Mouse (Mus musculus): ENCODE results near the gene Mas1.

DNA sequence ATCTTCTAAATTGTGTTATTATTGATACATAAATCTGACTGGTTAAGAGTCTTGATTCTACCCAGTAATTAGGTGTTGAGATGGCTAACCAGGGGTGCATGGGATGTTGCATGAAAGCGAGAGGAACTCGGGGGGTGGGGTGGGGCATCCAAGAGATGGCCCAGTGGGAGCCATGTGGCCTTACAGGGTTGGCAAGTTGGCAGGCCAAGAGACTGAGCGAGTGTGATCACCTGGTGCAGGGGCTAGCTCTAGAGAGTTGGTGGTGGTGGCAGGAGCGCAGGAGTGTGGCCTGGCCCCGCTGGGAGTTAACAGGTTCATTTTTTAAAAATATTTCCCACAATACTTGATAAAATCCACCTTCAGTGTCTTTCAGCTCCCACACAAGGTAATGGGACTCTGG lies 29.7 kb upstream of the Mas1 start:
- TF ChIP-seq CTCF (IDR thresholded peaks at IDR 0.05; ENCODE audit: low read depth) (no peak), EP300 (IDR thresholded peaks at IDR 0.05; ENCODE audit: low read depth) (no peak)

Data from liver, embryonic 14.5 days (tissue).